Mouse (Mus musculus) olfactory bulb, adult 2 months (tissue): ENCODE results near the gene Gm5767. TPM values are rescaled to one million over a fixed set of nuclear protein-coding genes. Genes with fewer than 3 reads are reported as not detected.

Experiments
- H3K27ac ChIP-seq: fragments of 200-500 bp; 2 replicates; pipeline ENCODE4 v1.5.1; 2012; ENCODE audit warnings: low read depth, low read length; ENCODE audit not compliant: insufficient read depth
- H3K4me1 ChIP-seq: fragments of 200-500 bp; 2 replicates; pipeline ENCODE4 v1.6.1; 2012; ENCODE audit warnings: low read length; ENCODE audit not compliant: control insufficient read depth, insufficient read depth
- H3K4me3 ChIP-seq: fragments of 200-500 bp; 2 replicates; pipeline ENCODE4 v1.5.1; 2012; ENCODE audit warnings: mild to moderate bottlenecking, low read depth, low read length, moderate library complexity; ENCODE audit not compliant: insufficient read depth
- CTCF ChIP-seq: fragments of 200-500 bp; IDR thresholded peaks from 2 replicates; pipeline ENCODE4 v1.5.1; 2012; ENCODE audit warnings: low read depth, mild to moderate bottlenecking, low read length, moderate library complexity; ENCODE audit not compliant: insufficient read depth
- POLR2A ChIP-seq: fragments of 200-500 bp; IDR thresholded peaks from 2 replicates; pipeline ENCODE4 v1.6.1; 2012; ENCODE audit warnings: mild to moderate bottlenecking, low read depth, low read length, moderate library complexity; ENCODE audit not compliant: insufficient read depth
- WGBS: fragments of 180-500 bp; shearing (Covaris S2); methylation state at CpG from one replicate; pipeline ENCODE4 v1.1.7; 2018; 5-methylcytosine and 5-hydroxymethylcytosine counted together
- polyA plus RNA-seq: library from polyadenylated mRNA; stranded (reverse); fragments of >200 nt; gene quantifications from 2 replicates; pipeline ENCODE4 v1.2.4, GENCODE M21; 2012; ENCODE audit warnings: low replicate concordance; ENCODE audit not compliant: missing spikeins, insufficient read depth, insufficient read length

The Gm5767 gene
- polyA plus RNA-seq, 1 experiment = not detected

DNA sequence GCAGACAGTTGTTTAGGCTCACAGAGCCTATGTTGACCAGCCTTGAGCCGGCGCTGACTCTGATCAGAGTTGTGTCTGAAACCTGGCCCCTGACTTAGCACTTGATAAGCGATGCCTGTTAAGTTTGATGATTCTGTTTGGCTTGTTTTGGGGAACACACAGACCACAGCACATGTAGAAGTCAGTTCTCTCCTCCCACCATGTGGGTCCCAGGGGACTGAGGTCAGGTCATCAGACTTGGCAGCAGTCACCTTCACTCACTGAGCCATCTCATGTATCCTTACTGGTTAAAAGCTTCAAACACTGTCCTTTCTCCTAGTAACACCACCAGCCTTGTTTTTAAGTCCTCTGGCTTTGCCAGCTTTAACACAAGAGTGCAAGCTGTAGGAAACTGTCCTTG lies 30.6 kb upstream of the Gm5767 start:
- WGBS = 92% methylated on average over 3 of the region's 3 CpGs
- no peaks in the 10 kb centered on the region for H3K4me1 ChIP-seq
- H3K27ac ChIP-seq = no peak overlapping the region
- no peak overlapping the region for H3K4me3 ChIP-seq
- TF ChIP-seq CTCF (no peak), POLR2A (no peak)

DNA sequence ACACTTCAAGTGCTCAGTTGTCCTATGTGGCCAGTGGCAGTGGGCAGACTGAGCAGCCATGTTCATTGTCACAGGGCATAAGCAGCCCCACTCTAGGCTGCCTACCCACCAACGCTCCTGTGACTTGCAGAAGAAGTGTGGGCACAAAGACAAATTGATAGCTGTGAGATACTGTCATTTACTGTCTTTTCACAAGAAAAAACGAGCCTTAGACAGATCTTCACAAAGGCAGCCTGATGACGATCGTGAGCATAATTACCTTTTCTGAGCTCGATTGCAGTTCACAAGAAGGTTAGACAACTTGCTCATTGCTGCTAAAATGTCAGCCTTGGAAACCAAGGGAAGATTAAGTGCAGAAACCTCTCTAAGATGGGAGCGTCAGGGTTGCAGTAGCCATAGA lies 25.5 kb upstream of the Gm5767 start:
- H3K4me1 ChIP-seq = peaks cover 3% of the 10 kb centered on the region
- 73% methylated on average over 6 of the region's 6 CpGs for WGBS
- TF ChIP-seq CTCF (no peak), POLR2A (no peak)
- no peak overlapping the region for H3K4me3 ChIP-seq
- no peak overlapping the region for H3K27ac ChIP-seq

DNA sequence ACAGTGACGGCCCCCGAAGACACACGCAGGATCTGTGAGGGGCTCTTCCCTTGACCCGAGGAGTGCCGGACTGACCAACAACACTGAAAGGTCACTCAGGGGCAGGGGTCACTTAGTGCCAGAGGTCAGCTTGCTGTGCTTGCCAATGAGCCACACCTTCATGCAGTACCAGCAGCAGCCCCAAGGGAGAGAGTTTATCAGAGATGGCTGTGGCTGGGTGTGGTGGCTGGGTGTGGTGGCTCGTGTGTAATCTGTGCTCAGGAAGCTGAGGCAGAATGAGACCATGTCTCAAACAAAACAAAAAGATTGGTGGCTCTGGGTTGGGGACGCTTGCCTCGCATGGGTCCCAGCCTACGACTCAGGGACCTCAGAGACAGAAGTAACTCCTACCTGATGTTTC lies 25.0 kb upstream of the Gm5767 start:
- H3K4me1 ChIP-seq = peaks cover 3% of the 10 kb centered on the region
- no peak overlapping the region for H3K27ac ChIP-seq
- WGBS = 87% methylated on average over 9 of the region's 9 CpGs
- TF ChIP-seq CTCF (no peak), POLR2A (no peak)
- H3K4me3 ChIP-seq = no peak overlapping the region

DNA sequence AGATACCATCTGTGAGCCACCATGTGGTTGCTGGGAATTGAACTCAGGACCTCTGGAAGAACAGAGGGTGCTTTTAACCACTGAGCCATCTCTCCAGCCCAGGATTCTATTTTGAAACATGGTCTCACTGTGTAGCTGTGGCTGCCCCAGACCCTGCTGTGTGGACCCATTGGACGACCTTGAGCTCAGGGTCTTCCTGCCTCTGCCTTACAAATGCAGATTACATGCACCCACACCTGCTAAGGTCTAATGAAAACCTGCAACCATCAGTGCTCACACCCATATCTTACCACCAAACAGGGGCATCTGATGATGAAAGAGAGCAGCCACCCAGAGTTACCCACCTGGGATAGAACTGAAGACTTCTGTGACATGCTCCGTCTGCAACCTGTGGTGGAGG lies 24.3 kb upstream of the Gm5767 start:
- Histone ChIP-seq H3K4me3 (no peak overlapping the region), H3K4me1 (peaks cover 3% of the 10 kb centered on the region), H3K27ac (no peak overlapping the region)
- TF ChIP-seq CTCF (no peak), POLR2A (no peak)
- WGBS = 81% methylated on average over 2 of the region's 2 CpGs

DNA sequence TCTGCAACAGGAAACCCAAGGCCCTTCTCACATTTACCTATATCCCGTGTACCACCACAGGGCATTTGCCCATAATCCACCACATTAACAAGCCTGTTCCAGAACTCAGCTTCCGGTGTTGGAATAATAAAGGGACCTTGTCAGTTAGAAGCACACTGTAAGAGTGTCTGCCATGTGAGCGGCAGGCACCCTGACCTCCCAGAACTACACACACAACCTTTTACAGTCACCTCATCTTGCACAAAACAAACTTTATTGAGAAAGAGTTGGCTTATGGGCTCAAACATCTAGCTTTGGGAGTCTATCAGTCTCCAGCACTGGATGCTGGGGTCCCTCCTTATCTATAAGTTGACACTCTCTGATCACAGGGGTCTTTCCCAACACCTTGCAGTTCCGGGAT lies 22.2 kb upstream of the Gm5767 start:
- 78% methylated on average over 4 of the region's 4 CpGs for WGBS

DNA sequence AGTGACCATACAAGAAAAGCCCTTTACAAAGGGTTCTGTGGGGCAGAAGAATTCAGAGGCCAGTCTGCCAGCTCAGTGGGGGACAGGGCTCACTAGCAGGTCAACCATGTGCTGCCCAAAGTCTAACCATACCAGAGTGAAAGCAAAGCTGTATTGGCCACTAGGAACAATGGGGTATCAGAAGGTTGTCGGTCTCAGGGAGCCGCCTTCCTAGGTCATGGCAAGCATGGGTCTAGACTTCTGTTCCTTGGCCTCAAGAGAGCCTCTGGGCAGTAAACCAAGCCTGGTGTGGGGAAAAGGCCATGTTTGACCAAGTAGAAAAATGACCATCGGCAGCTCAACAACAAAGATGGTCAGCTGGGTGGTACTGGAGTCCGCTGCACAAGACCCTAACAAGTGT lies 21.8 kb upstream of the Gm5767 start:
- TF ChIP-seq CTCF (no peak), POLR2A (no peak)
- no peak overlapping the region for H3K4me3 ChIP-seq
- peaks cover 3% of the 10 kb centered on the region for H3K4me1 ChIP-seq
- no peak overlapping the region for H3K27ac ChIP-seq
- 64% methylated on average over 4 of the region's 4 CpGs for WGBS

More for the DNA sequence above, 22.2 kb upstream of the Gm5767 start:
- peaks cover 3% of the 10 kb centered on the region for H3K4me1 ChIP-seq
- TF ChIP-seq POLR2A (no peak), CTCF (no peak)
- H3K27ac ChIP-seq = no peak overlapping the region
- H3K4me3 ChIP-seq = no peak overlapping the region

DNA sequence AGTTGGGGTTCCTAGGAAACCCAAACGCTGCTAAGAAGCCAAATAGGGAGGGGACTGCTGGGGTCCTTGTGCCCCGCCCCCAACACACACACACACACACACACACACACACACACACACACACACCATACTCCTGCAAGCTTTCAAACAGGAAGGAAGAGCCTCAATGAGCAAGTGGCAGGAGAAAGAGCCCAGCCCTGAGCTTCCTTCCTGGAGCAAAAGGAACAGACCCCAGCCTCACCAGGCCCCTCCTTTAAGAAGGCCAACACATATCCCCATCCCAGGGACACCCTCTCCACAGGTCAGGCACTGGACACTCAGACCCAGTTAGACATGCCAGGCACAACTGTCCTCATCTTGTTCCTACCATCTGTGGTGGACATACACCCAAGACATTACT lies 17.5 kb upstream of the Gm5767 start:
- H3K4me3 ChIP-seq = no peak overlapping the region
- TF ChIP-seq POLR2A = no peak
- TF ChIP-seq CTCF = no peak
- H3K27ac ChIP-seq = no peak overlapping the region
- H3K4me1 ChIP-seq = peaks cover 8% of the 10 kb centered on the region
- WGBS = 62% methylated on average over 2 of the region's 2 CpGs

DNA sequence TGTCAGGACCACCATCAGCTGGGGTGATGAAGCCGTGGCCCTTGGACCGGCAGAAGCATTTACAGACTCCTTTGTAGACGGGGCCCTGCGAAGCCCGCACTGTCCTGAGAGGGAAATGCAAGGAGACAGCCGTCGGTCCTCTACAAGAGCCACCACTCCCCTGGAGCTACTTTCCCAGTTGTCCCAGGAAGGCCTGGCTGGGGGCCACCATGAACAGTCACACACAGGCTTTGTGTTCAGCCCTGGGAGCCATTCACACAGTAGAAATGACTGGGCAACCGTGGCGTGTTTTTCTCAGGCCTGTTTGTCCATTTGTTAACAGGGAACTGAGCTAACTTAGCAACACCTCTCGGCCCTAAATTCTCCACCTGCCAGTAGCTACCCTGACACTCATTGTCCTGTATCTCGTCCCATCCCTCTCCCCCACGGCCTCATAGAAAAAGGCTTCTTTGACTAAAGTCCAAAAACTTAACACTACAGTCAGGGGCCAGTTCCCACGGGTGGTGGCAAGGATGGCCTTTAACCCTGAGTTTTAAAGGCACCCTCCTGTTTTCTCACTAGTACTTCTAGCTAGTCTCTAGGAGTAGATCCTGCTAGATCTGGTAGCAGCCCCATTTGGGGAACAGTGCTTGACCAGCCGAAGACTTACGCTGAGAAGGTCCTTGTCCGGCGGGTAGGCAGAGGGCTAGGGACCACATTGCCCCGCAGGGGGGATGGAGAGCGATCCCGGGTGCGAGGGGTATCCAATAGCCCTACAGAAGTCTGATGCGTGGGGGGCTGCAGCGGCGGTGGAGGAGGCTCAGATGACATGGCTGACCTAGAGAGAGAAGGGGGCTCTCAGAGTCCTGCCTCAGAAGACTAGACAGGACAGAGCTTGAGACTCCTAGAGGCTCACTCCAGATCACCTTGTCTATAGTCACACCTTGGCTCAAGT lies 16.7 kb upstream of the Gm5767 start:
- no peak overlapping the region for H3K4me3 ChIP-seq
- no peak overlapping the region for H3K27ac ChIP-seq
- TF ChIP-seq CTCF (no peak), POLR2A (no peak)
- WGBS = 68% methylated on average over 24 of the region's 24 CpGs
- peaks cover 11% of the 10 kb centered on the region for H3K4me1 ChIP-seq

DNA sequence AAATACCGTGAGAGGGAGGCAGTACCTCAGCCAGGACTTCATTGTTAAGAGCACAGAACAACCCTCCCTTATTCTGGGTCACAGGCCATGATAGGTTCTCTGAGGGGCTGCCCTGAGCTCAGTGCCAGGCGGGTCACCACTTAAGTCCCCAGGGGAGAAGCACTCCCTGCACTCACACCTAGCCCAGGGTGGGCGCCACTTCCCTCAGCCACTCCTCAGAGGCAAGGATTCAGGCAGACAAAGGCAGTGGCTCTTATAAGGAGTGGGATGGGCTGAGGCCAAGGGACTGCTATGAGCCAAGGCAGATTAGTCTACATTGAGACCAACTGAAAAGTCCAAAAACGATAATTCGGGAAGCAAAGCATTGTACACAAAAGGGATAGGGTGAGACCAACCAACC lies 15.2 kb upstream of the Gm5767 start:
- H3K27ac ChIP-seq = no peak overlapping the region
- 71% methylated on average over 5 of the region's 5 CpGs for WGBS
- H3K4me1 ChIP-seq = peaks cover 19% of the 10 kb centered on the region
- TF ChIP-seq POLR2A = no peak
- no peak for TF ChIP-seq CTCF
- no peak overlapping the region for H3K4me3 ChIP-seq
